Mouse (Mus musculus): ENCODE results near the gene Cdh22.

GRCm38 (mm10) chr2:165273589-165273988 is 38.9 kb upstream of the Cdh22 start:
- TF ChIP-seq GATA1 (IDR thresholded peaks at IDR 0.05; ENCODE audit: low read length) (no peak), TAL1 (IDR thresholded peaks at IDR 0.05; ENCODE audit: low read length) (no peak)

All from erythroblast, embryonic 14.5 days (primary cell).